Mouse (Mus musculus) liver, embryonic 16.5 days (tissue): ENCODE measurements around the gene Hist1h3d. TPM values are rescaled to one million over a fixed set of nuclear protein-coding genes. Genes with fewer than 3 reads are reported as not detected.

Experiments used
- ATAC-seq: fragments of 200-750 bp; cut with Nextera tagmentation; 2 replicates; pipeline ENCODE4 v1.8.0; 2017; ENCODE audit warnings: low read depth, mild to moderate bottlenecking, moderate number of reproducible peaks, moderate library complexity
- H3K27ac ChIP-seq: fragments of 300-500 bp; sonication (generic); 2 replicates; pipeline ENCODE4 v1.5.1; 2014; ENCODE audit warnings: mild to moderate bottlenecking, low read length
- H3K27me3 ChIP-seq: fragments of 300-500 bp; sonication (generic); 2 replicates; pipeline ENCODE4 v1.6.1; 2014; ENCODE audit warnings: low read depth, low read length, mixed read lengths; ENCODE audit not compliant: control insufficient read depth, insufficient read depth
- H3K36me3 ChIP-seq: fragments of 300-500 bp; sonication (generic); 2 replicates; pipeline ENCODE4 v1.6.1; 2014; ENCODE audit warnings: mild to moderate bottlenecking; ENCODE audit not compliant: control insufficient read depth, insufficient read depth
- H3K4me1 ChIP-seq: fragments of 300-500 bp; sonication (generic); 2 replicates; pipeline ENCODE4 v1.6.1; 2014; ENCODE audit warnings: low read depth, low read length, mixed read lengths; ENCODE audit not compliant: control insufficient read depth
- H3K4me2 ChIP-seq: fragments of 300-500 bp; sonication (generic); 2 replicates; pipeline ENCODE4 v1.6.1; 2014; ENCODE audit warnings: low read depth, low read length, mixed read lengths
- H3K4me3 ChIP-seq: fragments of 300-500 bp; sonication (generic); 2 replicates; pipeline ENCODE4 v1.5.1; 2014; ENCODE audit warnings: low read depth, mild to moderate bottlenecking, low read length
- H3K9ac ChIP-seq: fragments of 300-500 bp; sonication (generic); 2 replicates; pipeline ENCODE4 v1.6.1; 2014; ENCODE audit warnings: low read depth, low read length
- H3K9me3 ChIP-seq: fragments of 300-500 bp; sonication (generic); replicated peaks from 2 replicates; pipeline ENCODE4 v1.6.1; 2016; ENCODE audit warnings: low read length; ENCODE audit not compliant: control insufficient read depth
- WGBS: fragments of 180-500 bp; shearing (Covaris S2); extraction: QIAGEN DNeasy Blood & Tissue Kit; methylation state at CpG from one replicate; pipeline ENCODE4 v1.1.7; 2014; ENCODE audit not compliant: insufficient replicate concordance; 5-methylcytosine and 5-hydroxymethylcytosine counted together
- polyA plus RNA-seq: library from polyadenylated mRNA; unstranded; fragments of >200 nt; fragmentation: Nextera tagmentation; extraction: Ambion mirVana; gene quantifications from 2 replicates; pipeline ENCODE4 v1.2.1, GENCODE M21; 2015

Gene Hist1h3d
- 6.6 and 7.7 TPM in 2 replicates for polyA plus RNA-seq

DNA sequence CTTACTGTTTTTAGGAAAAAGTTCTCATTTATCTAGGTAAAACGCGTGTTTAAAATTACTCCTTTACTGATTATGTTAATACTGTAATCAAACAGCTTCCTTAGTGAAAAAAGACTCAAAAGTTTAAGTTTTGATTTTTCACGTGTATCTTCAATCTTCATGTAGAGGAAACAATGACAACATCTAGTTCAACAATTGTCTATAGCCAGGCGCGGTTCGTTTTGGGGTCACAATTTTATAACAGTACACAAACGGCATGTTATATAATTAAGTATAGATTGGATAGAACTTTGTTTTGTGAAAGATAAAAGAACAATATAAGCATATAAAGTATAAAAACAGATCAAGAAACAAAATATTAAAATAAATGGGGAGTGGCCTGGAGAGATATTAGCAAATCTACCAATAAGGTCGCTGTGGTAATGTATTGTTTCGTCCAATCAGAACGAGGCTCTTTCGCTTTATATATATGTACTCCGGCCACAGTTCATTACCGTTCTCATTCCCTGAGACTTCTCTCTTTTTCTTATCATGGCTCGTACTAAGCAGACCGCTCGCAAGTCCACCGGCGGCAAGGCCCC lies at the start of gene Hist1h3d:
Hist1h3d (plus strand) TSS at position 493 of the 581 bp plus-strand sequence.
- ATAC-seq = peak; percentile 40
- peak within 1 kb of the TSS; percentile 77 for H3K9ac ChIP-seq
- H3K4me2 ChIP-seq = peak within 1 kb of the TSS; percentile 70
- under 1% methylated on average over 18 of the region's 18 CpGs for WGBS
- H3K27me3 ChIP-seq = no peaks in the 10 kb centered on the region
- peaks cover 12% of the 10 kb centered on the region for H3K4me1 ChIP-seq
- peak within 1 kb of the TSS; percentile 64 for H3K4me3 ChIP-seq
- peak within 1 kb of the TSS; percentile 96 for H3K27ac ChIP-seq
- H3K9me3 ChIP-seq = no peaks in the 10 kb centered on the region
- no peaks in the 10 kb centered on the region for H3K36me3 ChIP-seq

DNA sequence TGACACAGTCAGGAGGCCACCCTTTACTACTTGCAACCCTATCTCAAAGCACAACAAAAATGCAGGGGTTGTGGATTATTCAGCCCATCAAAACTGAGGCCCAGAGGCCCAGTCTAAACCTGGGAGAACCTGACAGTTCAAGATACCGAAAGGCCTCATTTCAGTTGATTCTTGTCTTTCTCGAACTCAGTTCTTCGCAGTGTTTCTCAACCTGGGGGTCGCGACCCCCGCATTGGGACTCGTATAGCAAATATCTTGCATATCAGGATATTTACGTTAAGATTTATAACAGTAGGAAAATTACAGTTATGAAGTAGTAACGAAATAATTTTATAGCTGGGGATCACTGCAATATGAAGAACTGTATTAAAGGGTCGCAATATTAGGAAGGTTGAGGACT lies 49.7 kb upstream of the Hist1h3d start:
- ATAC-seq = no peak
- peak overlapping the region; percentile 56 for H3K4me2 ChIP-seq
- WGBS = 1% methylated on average over 10 of the region's 10 CpGs
- peaks cover 16% of the 10 kb centered on the region for H3K4me1 ChIP-seq
- no peaks in the 10 kb centered on the region for H3K27me3 ChIP-seq
- H3K36me3 ChIP-seq = no peaks in the 10 kb centered on the region
- 0 out of 2 replicates have a peak overlapping the region, but pooled peaks have one; percentile 9 for H3K9ac ChIP-seq
- peak overlapping the region; percentile 40 for H3K4me3 ChIP-seq
- H3K27ac ChIP-seq = no peak overlapping the region; the same call in 1 of the 2 replicates
- no peaks in the 10 kb centered on the region for H3K9me3 ChIP-seq

DNA sequence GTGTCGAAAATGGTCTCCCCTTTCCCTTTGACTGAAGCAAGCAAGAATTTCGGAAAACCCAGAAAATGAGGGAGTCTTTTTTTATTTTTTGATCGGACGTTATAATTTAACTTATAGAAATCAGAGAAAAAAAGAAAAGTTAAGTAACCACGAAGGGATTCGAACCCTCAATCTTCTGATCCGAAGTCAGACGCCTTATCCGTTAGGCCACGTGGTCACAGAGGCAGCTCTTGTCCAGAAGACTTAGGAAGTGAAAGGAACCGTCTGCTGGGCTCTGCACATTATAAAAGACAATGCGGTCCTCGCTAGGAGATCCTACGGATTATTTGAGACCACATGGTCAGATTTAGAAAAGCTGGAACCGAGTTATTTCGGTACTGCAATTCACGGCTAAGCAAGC lies 49.3 kb upstream of the Hist1h3d start:
- under 1% methylated on average over 17 of the region's 17 CpGs for WGBS
- H3K27ac ChIP-seq = no peak overlapping the region
- no peak for ATAC-seq

DNA sequence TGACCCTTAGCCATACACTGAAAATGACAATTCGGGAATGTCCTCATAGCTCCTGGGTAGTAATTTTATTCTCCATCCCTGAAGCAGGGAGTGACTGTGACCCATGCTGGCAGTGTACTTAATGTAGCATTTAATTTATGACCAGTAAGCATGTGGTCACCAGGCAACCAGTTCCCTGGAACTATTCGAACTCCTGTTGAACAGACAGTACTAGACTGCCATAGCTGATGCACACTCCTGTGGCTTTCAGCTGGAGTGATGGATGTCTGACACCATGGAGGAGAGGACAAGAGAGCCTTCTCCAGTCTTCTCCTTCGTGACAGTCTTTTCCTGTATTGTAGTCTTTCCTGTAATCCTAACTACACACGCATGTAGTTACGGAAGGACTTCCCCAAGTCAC lies 46.6 kb upstream of the Hist1h3d start:
- H3K9ac ChIP-seq = no peak overlapping the region
- no peaks in the 10 kb centered on the region for H3K36me3 ChIP-seq
- peaks cover 25% of the 10 kb centered on the region for H3K4me1 ChIP-seq
- no peak for ATAC-seq
- no peak overlapping the region for H3K4me3 ChIP-seq
- no peak overlapping the region for H3K4me2 ChIP-seq
- no peak overlapping the region for H3K27ac ChIP-seq
- no peaks in the 10 kb centered on the region for H3K27me3 ChIP-seq
- no peaks in the 10 kb centered on the region for H3K9me3 ChIP-seq
- 79% methylated on average over 5 of the region's 5 CpGs for WGBS

More for the DNA sequence above, 49.3 kb upstream of the Hist1h3d start:
- Histone ChIP-seq H3K4me3 (peak overlapping the region; percentile 55), H3K27me3 (no peaks in the 10 kb centered on the region), H3K9ac (peak overlapping the region; percentile 47; the same call in 1 of the 2 replicates), H3K9me3 (no peaks in the 10 kb centered on the region), H3K4me2 (peak overlapping the region; percentile 68), H3K4me1 (peaks cover 16% of the 10 kb centered on the region), H3K36me3 (no peaks in the 10 kb centered on the region)

DNA sequence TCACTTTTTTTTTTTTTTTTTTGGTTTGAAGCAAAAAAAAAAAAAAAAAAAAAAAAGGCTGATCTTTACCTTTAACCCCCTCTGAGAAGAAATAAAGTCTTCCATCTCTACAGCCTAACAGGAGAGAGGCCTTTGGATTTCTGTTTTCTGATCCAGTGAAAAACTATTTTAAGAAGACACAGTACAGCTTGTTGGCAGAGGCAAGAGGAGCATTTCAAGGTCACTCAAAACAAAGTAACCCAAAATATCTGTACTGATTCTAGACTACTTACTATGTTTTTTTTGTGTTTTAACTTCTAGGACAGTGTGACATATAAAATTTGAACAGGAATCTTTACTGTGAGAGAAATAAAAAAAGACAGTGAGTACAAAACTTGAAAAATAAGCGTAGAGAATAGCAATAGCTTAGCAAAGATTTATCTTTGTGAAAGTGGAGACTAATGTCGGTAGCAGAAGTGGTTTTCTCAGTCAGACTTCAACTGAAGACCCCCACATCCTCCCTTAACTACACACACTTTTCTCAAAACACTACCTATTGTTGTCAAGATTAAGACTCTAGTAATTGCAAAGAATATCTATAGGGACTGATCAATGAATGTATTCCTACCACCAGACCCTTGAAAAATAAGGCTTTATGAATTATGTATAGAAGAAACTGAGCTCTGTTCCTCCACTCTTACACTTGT lies 45.9 kb upstream of the Hist1h3d start:
- 18% methylated on average over 2 of the region's 2 CpGs for WGBS
- ATAC-seq = no peak
- H3K4me1 ChIP-seq = peaks cover 23% of the 10 kb centered on the region

DNA sequence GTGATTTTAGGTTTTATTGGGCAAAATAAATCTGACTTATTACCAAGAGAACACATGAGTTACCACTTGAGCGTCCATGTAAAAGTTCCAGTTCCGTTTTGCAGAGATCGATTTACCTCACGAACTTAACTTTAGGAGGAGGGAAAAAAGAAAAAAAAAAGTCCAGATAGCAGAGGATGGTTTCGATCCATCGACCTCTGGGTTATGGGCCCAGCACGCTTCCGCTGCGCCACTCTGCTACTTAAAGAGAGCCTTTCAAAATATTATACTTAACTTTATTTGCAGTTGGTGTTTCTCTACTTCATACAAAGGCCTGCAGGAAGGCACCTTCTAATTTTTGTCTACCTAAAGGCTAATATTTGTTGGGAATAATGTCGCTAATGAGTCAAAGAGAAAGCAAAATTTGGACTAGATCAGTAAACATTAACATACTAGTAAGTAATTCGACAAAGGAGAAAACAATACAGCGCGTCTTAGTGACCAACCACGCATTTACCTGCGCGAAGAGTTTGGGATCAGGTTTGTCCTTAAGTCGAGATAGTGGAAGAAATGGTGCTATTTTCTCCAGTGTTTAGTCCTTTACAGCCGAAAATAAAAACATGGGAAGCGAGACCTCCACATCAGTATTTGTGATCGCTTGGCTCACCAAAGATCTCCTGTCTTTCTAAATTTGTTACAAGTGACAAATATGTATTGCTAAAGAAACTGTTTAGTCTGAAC lies 45.2 kb upstream of the Hist1h3d start:
- no peak for ATAC-seq
- H3K27ac ChIP-seq = peak overlapping the region; percentile 96
- peak overlapping the region; percentile 65 for H3K4me3 ChIP-seq
- H3K9me3 ChIP-seq = no peaks in the 10 kb centered on the region
- H3K4me2 ChIP-seq = peak overlapping the region; percentile 64
- H3K27me3 ChIP-seq = no peaks in the 10 kb centered on the region
- 0% methylated on average over 20 of the region's 20 CpGs for WGBS
- H3K36me3 ChIP-seq = no peaks in the 10 kb centered on the region
- H3K4me1 ChIP-seq = peaks cover 20% of the 10 kb centered on the region
- H3K9ac ChIP-seq = peak overlapping the region; percentile 78

More for the DNA sequence above, 45.9 kb upstream of the Hist1h3d start:
- Histone ChIP-seq H3K36me3 (no peaks in the 10 kb centered on the region), H3K4me2 (peak overlapping the region; percentile 64), H3K27me3 (no peaks in the 10 kb centered on the region), H3K4me3 (peak overlapping the region; percentile 65), H3K27ac (peak overlapping the region; percentile 96), H3K9me3 (no peaks in the 10 kb centered on the region), H3K9ac (peak overlapping the region; percentile 78)

DNA sequence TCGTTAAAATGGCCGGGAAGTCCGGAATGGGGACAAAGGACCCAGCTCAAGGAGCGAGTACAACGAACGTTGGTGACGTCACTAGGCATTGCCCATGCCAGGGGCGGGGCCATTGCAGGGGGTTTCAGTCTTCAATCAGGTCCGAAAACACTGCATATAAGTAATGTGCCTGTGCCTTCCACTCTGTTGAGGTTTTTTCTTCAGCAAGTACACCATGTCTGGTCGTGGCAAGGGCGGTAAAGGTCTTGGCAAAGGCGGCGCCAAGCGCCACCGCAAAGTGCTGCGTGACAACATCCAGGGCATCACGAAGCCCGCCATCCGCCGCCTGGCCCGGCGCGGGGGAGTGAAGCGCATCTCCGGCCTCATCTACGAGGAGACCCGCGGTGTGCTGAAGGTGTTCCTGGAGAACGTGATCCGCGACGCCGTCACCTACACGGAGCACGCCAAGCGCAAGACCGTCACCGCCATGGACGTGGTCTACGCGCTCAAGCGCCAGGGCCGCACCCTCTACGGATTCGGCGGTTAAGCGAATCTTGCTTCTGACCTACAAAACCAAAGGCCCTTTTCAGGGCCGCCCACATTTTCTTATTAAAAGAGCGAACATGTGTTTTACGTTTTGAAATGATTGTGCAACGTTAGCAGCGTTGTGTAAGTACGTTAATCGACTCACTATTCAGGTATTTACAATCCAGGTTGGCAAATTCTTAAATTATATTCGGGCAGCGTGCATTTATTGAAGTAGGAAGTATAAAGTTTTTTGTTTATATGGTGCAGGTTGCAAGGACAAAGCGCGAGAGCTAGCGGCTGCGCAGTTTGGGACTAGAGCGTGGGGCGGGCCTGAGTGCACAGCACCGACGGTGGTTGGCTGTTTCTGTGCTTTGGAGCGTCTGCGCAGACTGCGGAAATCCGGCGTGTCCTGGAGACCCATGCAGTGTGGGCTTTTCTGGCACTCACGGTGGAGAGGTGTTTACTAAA lies 44.4 kb upstream of the Hist1h3d start, which contains the start of gene Hist1h4h:
Hist1h4h (plus strand) TSS at position 150 of the 975 bp plus-strand sequence.
- H3K36me3 ChIP-seq = no peaks in the 10 kb centered on the region
- no peaks in the 10 kb centered on the region for H3K27me3 ChIP-seq
- ATAC-seq = peak; percentile 62
- H3K27ac ChIP-seq = peak within 1 kb of the TSS; percentile 96
- H3K4me1 ChIP-seq = peaks cover 15% of the 10 kb centered on the region
- peak within 1 kb of the TSS; percentile 64 for H3K4me2 ChIP-seq
- H3K9me3 ChIP-seq = no peaks in the 10 kb centered on the region
- H3K4me3 ChIP-seq = peak within 1 kb of the TSS; percentile 65
- WGBS = under 1% methylated on average over 55 of the region's 70 CpGs
- H3K9ac ChIP-seq = peak within 1 kb of the TSS; percentile 78
